Mouse (Mus musculus) MEL (cell line): ENCODE measurements around the gene Gmppa. TPM values are rescaled to one million over a fixed set of nuclear protein-coding genes. Genes with fewer than 3 reads are reported as not detected.
A peak's percentile ranks its signal among the peaks of the same experiment; 100 is the strongest.

Source experiments
- DNase-seq: peaks from one replicate; pipeline ENCODE4 v3.0.0; 2011; ENCODE audit warnings: low read depth, low spot score
- H3K27ac ChIP-seq: 2 replicates; pipeline ENCODE4 v1.5.1; 2012; ENCODE audit warnings: low read depth, mild to moderate bottlenecking, control low read depth, low read length, moderate library complexity; ENCODE audit not compliant: control insufficient read depth
- H3K27me3 ChIP-seq, 2 experiments: fragments of 150-350 bp in 1 of 2; sonication (generic) in 1 of 2; 2 replicates each; pipeline ENCODE4 v1.6.1; 2012; ENCODE audit warnings: low read length in 2 of 2, mild to moderate bottlenecking in 2 of 2, improper control_type of control experiment in 1 of 2, moderate library complexity in 1 of 2; ENCODE audit not compliant: insufficient read depth in 2 of 2, control insufficient read depth in 1 of 2
- H3K36me3 ChIP-seq, 2 experiments: 2 replicates each; pipeline ENCODE4 v1.6.1; 2012 to 2014; ENCODE audit warnings: low read length in 2 of 2, improper control_type of control experiment in 1 of 2, inconsistent platforms in 1 of 2, mild to moderate bottlenecking in 1 of 2; ENCODE audit not compliant: insufficient read depth in 2 of 2, control insufficient read depth in 1 of 2
- H3K4me1 ChIP-seq, 2 experiments: fragments of 150-350 bp in 1 of 2; sonication (generic) in 1 of 2; 2 replicates each; pipeline ENCODE4 v1.6.1; 2012; ENCODE audit warnings: low read length in 2 of 2, improper control_type of control experiment in 1 of 2, mild to moderate bottlenecking in 1 of 2; ENCODE audit not compliant: insufficient read depth in 2 of 2, control insufficient read depth in 1 of 2
- H3K4me3 ChIP-seq, 2 experiments: fragments of 150-350 bp in 1 of 2; sonication (generic) in 1 of 2; 2 replicates each; pipeline ENCODE4 v1.5.1; 2012; ENCODE audit warnings: low read depth in 2 of 2, low read length in 2 of 2, mild to moderate bottlenecking in 2 of 2, moderate library complexity in 2 of 2, control low read depth in 1 of 2, improper control_type of control experiment in 1 of 2; ENCODE audit not compliant: control insufficient read depth in 1 of 2, insufficient read depth in 1 of 2
- H3K79me2 ChIP-seq: 2 replicates; pipeline ENCODE4 v1.6.1; 2012; ENCODE audit warnings: mild to moderate bottlenecking, low read length, moderate library complexity; ENCODE audit not compliant: control insufficient read depth, poor library complexity, insufficient read depth
- H3K9ac ChIP-seq: 2 replicates; pipeline ENCODE4 v1.6.1; 2012; ENCODE audit warnings: low read depth, mild to moderate bottlenecking, control low read depth, low read length, moderate library complexity; ENCODE audit not compliant: control insufficient read depth, poor library complexity, severe bottlenecking
- H3K9me3 ChIP-seq: fragments of 150-350 bp; sonication (generic); replicated peaks from 2 replicates; pipeline ENCODE4 v1.6.1; 2012; ENCODE audit warnings: mild to moderate bottlenecking, low read length, improper control_type of control experiment, moderate library complexity; ENCODE audit not compliant: insufficient read depth
- BHLHE40 ChIP-seq: IDR thresholded peaks from 2 replicates; pipeline ENCODE4 v1.6.1; 2012; ENCODE audit warnings: low read depth, mild to moderate bottlenecking, inconsistent platforms, low read length, improper control_type of control experiment, borderline replicate concordance
- CHD1 ChIP-seq: IDR thresholded peaks from 2 replicates; pipeline ENCODE4 v1.6.1; 2012; ENCODE audit warnings: low read depth, mild to moderate bottlenecking, inconsistent platforms, low read length, improper control_type of control experiment
- CHD2 ChIP-seq: IDR thresholded peaks from 2 replicates; pipeline ENCODE4 v1.6.1; 2011; ENCODE audit warnings: low read length, improper control_type of control experiment
- ELF1 ChIP-seq: IDR thresholded peaks from 2 replicates; pipeline ENCODE4 v1.6.1; 2014; ENCODE audit warnings: low read depth, mild to moderate bottlenecking, inconsistent platforms, low read length, improper control_type of control experiment, moderate library complexity
- ETS1 ChIP-seq: IDR thresholded peaks from 2 replicates; pipeline ENCODE4 v1.6.1; 2012; ENCODE audit warnings: low read depth, mild to moderate bottlenecking, inconsistent platforms, low read length, improper control_type of control experiment, moderate library complexity
- GABPA ChIP-seq: IDR thresholded peaks from 2 replicates; pipeline ENCODE4 v1.6.1; 2012; ENCODE audit warnings: low read depth, mild to moderate bottlenecking, inconsistent platforms, low read length, improper control_type of control experiment, moderate library complexity
- KAT2A ChIP-seq: conservative IDR thresholded peaks from 2 replicates; pipeline ENCODE4 v1.6.1; 2012; ENCODE audit warnings: low read depth, low read length, improper control_type of control experiment, inconsistent platforms
- MAFK ChIP-seq: IDR thresholded peaks from 2 replicates; pipeline ENCODE4 v1.6.1; 2011; ENCODE audit warnings: low read depth, mild to moderate bottlenecking, low read length, improper control_type of control experiment, borderline replicate concordance
- MAX ChIP-seq: IDR thresholded peaks from 2 replicates; pipeline ENCODE4 v1.6.1; 2011; ENCODE audit warnings: low read length, improper control_type of control experiment
- MAZ ChIP-seq: IDR thresholded peaks from 2 replicates; pipeline ENCODE4 v1.6.1; 2012; ENCODE audit warnings: low read depth, mild to moderate bottlenecking, inconsistent platforms, low read length, improper control_type of control experiment
- MEF2A ChIP-seq: IDR thresholded peaks from 2 replicates; pipeline ENCODE4 v1.6.1; 2014; ENCODE audit warnings: low read depth, mild to moderate bottlenecking, inconsistent platforms, low read length, improper control_type of control experiment; ENCODE audit not compliant: poor library complexity, insufficient replicate concordance, severe bottlenecking; ENCODE audit errors: extremely low read depth
- MXI1 ChIP-seq: IDR thresholded peaks from 2 replicates; pipeline ENCODE4 v1.6.1; 2011; ENCODE audit warnings: mild to moderate bottlenecking, low read depth, low read length, improper control_type of control experiment
- MYB ChIP-seq: IDR thresholded peaks from 2 replicates; pipeline ENCODE4 v1.6.1; 2011; ENCODE audit warnings: mild to moderate bottlenecking, low read depth, low read length, improper control_type of control experiment
- NRF1 ChIP-seq: IDR thresholded peaks from 2 replicates; pipeline ENCODE4 v1.6.1; 2014; ENCODE audit warnings: low read depth, mild to moderate bottlenecking, inconsistent platforms, low read length, improper control_type of control experiment, moderate library complexity; ENCODE audit not compliant: poor library complexity, insufficient read depth, severe bottlenecking
- POLR2A ChIP-seq, 2 experiments: IDR thresholded peaks; 2 replicates each; pipeline ENCODE4 v1.6.1; 2011 to 2012; ENCODE audit warnings: low read length in 2 of 2, mild to moderate bottlenecking in 2 of 2, control low read depth in 1 of 2, improper control_type of control experiment in 1 of 2, low read depth in 1 of 2, moderate library complexity in 1 of 2; ENCODE audit not compliant: control insufficient read depth in 1 of 2, insufficient read depth in 1 of 2, poor library complexity in 1 of 2
- POLR2AphosphoS2 ChIP-seq: IDR thresholded peaks from 2 replicates; pipeline ENCODE4 v1.6.1; 2011; ENCODE audit warnings: low read length, improper control_type of control experiment
- POLR2AphosphoS5 ChIP-seq: IDR thresholded peaks from 2 replicates; pipeline ENCODE4 v1.6.1; 2012; ENCODE audit warnings: low read depth, borderline replicate concordance, mild to moderate bottlenecking, inconsistent platforms, low read length, moderate library complexity, mixed read lengths
- RCOR1 ChIP-seq: IDR thresholded peaks from 2 replicates; pipeline ENCODE4 v1.6.1; 2012; ENCODE audit warnings: low read depth, mild to moderate bottlenecking, inconsistent platforms, low read length, improper control_type of control experiment
- SIN3A ChIP-seq: IDR thresholded peaks from 2 replicates; pipeline ENCODE4 v1.6.1; 2012; ENCODE audit warnings: low read length, improper control_type of control experiment, inconsistent platforms
- SMC3 ChIP-seq: IDR thresholded peaks from 2 replicates; pipeline ENCODE4 v1.6.1; 2011; ENCODE audit warnings: low read depth, low read length, improper control_type of control experiment
- TAL1 ChIP-seq: IDR thresholded peaks from 2 replicates; pipeline ENCODE4 v1.6.1; 2012; ENCODE audit warnings: mild to moderate bottlenecking, inconsistent platforms, low read length, moderate library complexity, mixed read lengths
- TBP ChIP-seq: IDR thresholded peaks from 2 replicates; pipeline ENCODE4 v1.8.0; 2011; ENCODE audit warnings: low read depth, low read length, improper control_type of control experiment
- TCF12 ChIP-seq: IDR thresholded peaks from 2 replicates; pipeline ENCODE4 v1.6.1; 2014; ENCODE audit warnings: low read depth, mild to moderate bottlenecking, inconsistent platforms, low read length, improper control_type of control experiment, moderate library complexity
- UBTF ChIP-seq: IDR thresholded peaks from 2 replicates; pipeline ENCODE4 v1.6.1; 2012; ENCODE audit warnings: low read depth, mild to moderate bottlenecking, inconsistent platforms, low read length, improper control_type of control experiment, moderate library complexity, borderline replicate concordance; ENCODE audit not compliant: insufficient read depth
- ZC3H11A ChIP-seq: IDR thresholded peaks from 2 replicates; pipeline ENCODE4 v1.6.1; 2012; ENCODE audit warnings: low read depth, mild to moderate bottlenecking, inconsistent platforms, low read length, improper control_type of control experiment
- ZKSCAN1 ChIP-seq: IDR thresholded peaks from 2 replicates; pipeline ENCODE4 v1.6.1; 2012; ENCODE audit warnings: low read depth, mild to moderate bottlenecking, inconsistent platforms, low read length, improper control_type of control experiment, moderate library complexity
- ZMIZ1 ChIP-seq: IDR thresholded peaks from 2 replicates; pipeline ENCODE4 v1.6.1; 2012; ENCODE audit warnings: low read depth, mild to moderate bottlenecking, inconsistent platforms, low read length, improper control_type of control experiment, moderate library complexity
- ZNF384 ChIP-seq: IDR thresholded peaks from 2 replicates; pipeline ENCODE4 v1.6.1; 2012; ENCODE audit warnings: low read depth, mild to moderate bottlenecking, inconsistent platforms, low read length, improper control_type of control experiment
- polyA plus RNA-seq, 2 experiments: library from polyadenylated mRNA; stranded (reverse) in 1 of 2; unstranded in 1 of 2; fragments of >175 nt in 1 of 2; fragments of >200 nt in 1 of 2; gene quantifications; 2 replicates each; pipeline versions ENCODE4 v1.2.1 to v1.2.4; 2012; ENCODE audit warnings: low replicate concordance in 2 of 2, low read depth in 1 of 2; ENCODE audit not compliant: insufficient read length in 2 of 2, insufficient read depth in 1 of 2, missing spikeins in 1 of 2
- total RNA-seq: library from RNA; depleted of rRNA; stranded (reverse); fragments of 300-350 nt; gene quantifications from 2 replicates; pipeline ENCODE4 v1.2.3, GENCODE M21; 2012

Gene Gmppa
- total and polyA plus RNA-seq, 3 experiments, result 65.0 to 145 TPM; not detected in 1

DNA sequence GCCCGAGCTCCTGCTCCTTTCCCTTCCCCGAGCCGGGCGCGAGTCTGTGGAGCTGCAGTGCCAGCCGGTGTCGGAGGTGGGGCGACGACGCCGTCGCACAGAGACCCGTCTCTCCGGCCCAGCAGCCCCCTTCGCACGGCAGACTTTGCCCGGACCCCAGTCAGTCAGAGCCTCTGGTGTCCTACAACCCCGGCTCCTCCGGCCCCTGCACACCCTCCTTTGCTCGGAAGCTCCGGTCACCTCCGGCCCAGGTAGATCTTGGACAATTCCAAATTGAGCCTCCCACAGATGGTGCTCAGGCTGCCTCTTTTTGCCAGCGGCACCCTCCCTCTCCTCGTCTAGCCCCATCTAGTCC is 43.9 kb downstream of the Gmppa start:
- Histone ChIP-seq H3K79me2 (peaks cover 3% of the 10 kb centered on the region; the same call in 1 of the 2 replicates), H3K27me3 (no peaks in the 10 kb centered on the region), H3K36me3 (peaks cover 0 to 5% of the 10 kb centered on the region in 2 experiments; a peak in 3 of 4 replicates), H3K27ac (no peak overlapping the region), H3K4me1 (0 out of 4 replicates have a peak, but pooled peaks cover 0 to 4% of the 10 kb centered on the region in 2 experiments), H3K9me3 (no peaks in the 10 kb centered on the region)
- DNase-seq, result no peak
- TF ChIP-seq SMC3 (no peak), POLR2AphosphoS2 (no peak), ZNF384 (no peak), MYB (no peak), ZC3H11A (no peak), MAX (no peak), SIN3A (no peak), RCOR1 (no peak), POLR2A (IDR thresholded peaks at IDR 0.05; ENCODE audit: control insufficient read depth in 1 of 2, insufficient read depth in 1 of 2, low read depth in 1 of 2, low read length in 2 of 2, poor library complexity in 1 of 2) (no peak), GABPA (no peak), ZMIZ1 (no peak), KAT2A (no peak), CHD1 (no peak), MXI1 (no peak), TBP (no peak), MEF2A (no peak), MAZ (no peak)
- TF ChIP-seq, all 39 proteins: peak for 0
- H3K4me3 ChIP-seq, result peak overlapping the region in 1 of 2 experiments; percentile 34; a peak in 2 of 4 replicates
- H3K9ac ChIP-seq, result no peak overlapping the region

DNA sequence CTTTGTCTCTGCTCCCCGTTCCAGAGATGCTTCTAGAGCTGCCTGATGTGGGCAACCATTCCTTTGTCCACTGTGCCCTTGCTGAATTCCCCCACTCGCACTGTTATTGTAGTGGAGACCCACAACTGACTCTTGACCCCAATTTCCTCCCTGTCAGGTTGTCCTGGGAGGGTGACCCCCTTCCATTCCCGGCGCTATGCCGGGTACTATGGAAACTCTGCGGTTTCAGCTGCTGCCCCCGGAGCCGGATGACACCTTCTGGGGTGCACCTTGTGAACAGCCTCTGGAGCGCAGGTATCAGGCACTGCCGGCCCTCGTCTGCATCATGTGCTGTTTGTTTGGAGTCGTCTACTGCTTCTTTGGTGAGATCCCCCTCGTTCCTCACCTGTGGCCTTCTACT is 44.3 kb downstream of the Gmppa start:
- no peaks in the 10 kb centered on the region for H3K9me3 ChIP-seq
- no peak overlapping the region for H3K27ac ChIP-seq
- H3K27me3 ChIP-seq, result no peaks in the 10 kb centered on the region
- peaks cover 3% of the 10 kb centered on the region; the same call in 1 of the 2 replicates for H3K79me2 ChIP-seq
- peaks cover 0 to 5% of the 10 kb centered on the region in 2 experiments; a peak in 3 of 4 replicates for H3K36me3 ChIP-seq
- H3K4me3 ChIP-seq, result no peak overlapping the region
- H3K9ac ChIP-seq, result no peak overlapping the region
- TF ChIP-seq MEF2A (no peak), MAZ (no peak), BHLHE40 (no peak), UBTF (no peak), TCF12 (no peak), MAFK (no peak), ZKSCAN1 (no peak), RCOR1 (no peak), MYB (no peak), SIN3A (no peak), CHD2 (no peak), TAL1 (no peak), ELF1 (no peak), POLR2AphosphoS5 (no peak), POLR2AphosphoS2 (no peak), NRF1 (no peak), MAX (no peak), ZNF384 (no peak), KAT2A (no peak), ETS1 (no peak)
- 0 out of 4 replicates have a peak, but pooled peaks cover 0 to 4% of the 10 kb centered on the region in 2 experiments for H3K4me1 ChIP-seq
- no peak for DNase-seq
